Mouse (Mus musculus): Measurements from ENCODE around the gene Ccdc84. TPM values are rescaled to one million over a fixed set of nuclear protein-coding genes. Genes with fewer than 3 reads are reported as not detected.
A peak's percentile ranks its signal among the peaks of the same experiment; 100 is the strongest.
"Not testable (repeated sequence)": the region's sequence is repeated elsewhere in the genome, so short reads cannot be mapped to it uniquely, and the experiment has no call there.

Ccdc84 gene
- total RNA-seq, 2 experiments from 2014 or later: 18.9 to 19.0 TPM

- DNase-seq (ENCODE audit: low spot score in 2 of 2): no peak
Observed at GRCm38 (mm10) chr9:44373386-44373785, 45.0 kb downstream of the Ccdc84 start.

- no peak for DNase-seq (ENCODE audit: low spot score in 2 of 2)
Observed at GRCm38 (mm10) chr9:44364480-44364879, 53.9 kb downstream of the Ccdc84 start.

- not testable (repeated sequence) for DNase-seq (ENCODE audit: low spot score in 2 of 2)
Observed at GRCm38 (mm10) chr9:44361931-44362330, 56.4 kb downstream of the Ccdc84 start.

GRCm38 (mm10) chr9:44361190-44361917 is 57.0 kb downstream of the Ccdc84 start, which contains the start of gene Vps11:
Vps11 (minus strand) TSS chr9:44361670.
- DNase-seq (ENCODE audit: low spot score in 2 of 2): peak; percentile 92 to 94

Small RNA genes within 50 kb of the gene (microRNA-seq; reads per million reads assigned to microRNA genes)
- 0.63 to 1.7 reads per million in 2 experiments for gene Mir7085

Other genes starting within 250 kb of the Ccdc84 start
- 10 to 100 TPM; 51.1 to 56.3 TPM for gene Cbl, start 184.5 kb downstream of the Ccdc84 start, total RNA-seq (2021)
- gene Ccdc153, start 177.9 kb downstream of the Ccdc84 start, total RNA-seq (2021): 1 to 10 TPM in 1 of 2 experiments, not detected in 1; 1.8 TPM
- gene Pdzd3, start 167.1 kb downstream of the Ccdc84 start, total RNA-seq (2021): under 1 TPM; 0.75 to 0.81 TPM
- gene Nlrx1, start 150.0 kb downstream of the Ccdc84 start, total RNA-seq (2021): 10 to 100 TPM in 1 of 2 experiments, 1 to 10 TPM in 1; 9.0 to 10.4 TPM
- gene Abcg4, start 130.0 kb downstream of the Ccdc84 start, total RNA-seq (2021): 10 to 100 TPM; 56.0 to 63.2 TPM
- 10 to 100 TPM; 29.1 to 36.1 TPM for gene Hinfp, start 112.9 kb downstream of the Ccdc84 start, total RNA-seq (2021)
- 100 to 1,000 TPM; 188 to 207 TPM for gene C2cd2l, start 98.3 kb downstream of the Ccdc84 start, total RNA-seq (2021)
- gene Dpagt1, start 92.5 kb downstream of the Ccdc84 start, total RNA-seq (2021): 10 to 100 TPM; 13.4 to 16.3 TPM
- gene H2afx, start 83.9 kb downstream of the Ccdc84 start, total RNA-seq (2021): 10 to 100 TPM; 51.3 to 54.1 TPM
- 10 to 100 TPM; 18.1 to 19.7 TPM for gene Hmbs, start 74.3 kb downstream of the Ccdc84 start, total RNA-seq (2021)
- gene Vps11, start 56.9 kb downstream of the Ccdc84 start, total RNA-seq (2021): 10 to 100 TPM; 55.6 to 56.8 TPM
- gene Hyou1, start 39.1 kb downstream of the Ccdc84 start, total RNA-seq (2021): 100 to 1,000 TPM; 137 to 138 TPM
- 10 to 100 TPM; 24.5 to 31.8 TPM for gene Slc37a4, start 21.7 kb downstream of the Ccdc84 start, total RNA-seq (2021)
- gene Rps25, start 11.4 kb downstream of the Ccdc84 start, total RNA-seq (2021): 100 to 1,000 TPM; 755 to 756 TPM
- 10 to 100 TPM; 70.6 to 71.0 TPM for gene Trappc4, start 11.0 kb downstream of the Ccdc84 start, total RNA-seq (2021)
- gene Foxr1, start 22.6 kb upstream of the Ccdc84 start, total RNA-seq (2021): not detected
- not detected for gene Upk2, start 36.4 kb upstream of the Ccdc84 start, total RNA-seq (2021)
- 10 to 100 TPM; 59.1 to 62.5 TPM for gene Bcl9l, start 64.3 kb upstream of the Ccdc84 start, total RNA-seq (2021)
- gene Cxcr5, start 143.3 kb upstream of the Ccdc84 start, total RNA-seq (2021): not detected
- gene Ddx6, start 186.3 kb upstream of the Ccdc84 start, total RNA-seq (2021): 100 to 1,000 TPM; 145 to 155 TPM